Mouse (Mus musculus) left cerebral cortex, adult 8-10 months (tissue): ENCODE results near the gene Gm1673. TPM values are rescaled to one million over a fixed set of nuclear protein-coding genes. Genes with fewer than 3 reads are reported as not detected.
"Not testable (repeated sequence)": the region's sequence is repeated elsewhere in the genome, so short reads cannot be mapped to it uniquely, and the experiment has no call there.

Source experiments
- DNase-seq, 2 experiments: peaks; one replicate each; pipeline ENCODE4 v3.0.0; 2022; ENCODE audit warnings: low spot score in 2 of 2
- total RNA-seq, 4 experiments: library from RNA; stranded (reverse); gene quantifications; 2 replicates each; pipeline ENCODE4 v1.2.4; 2022

Gm1673 gene
- 10 to 100 TPM; 78.3 to 86.0 (median 79.2) TPM for total RNA-seq

GRCm38 (mm10) chr5:33983309-33984121, at the start of gene Gm1673:
TSS of gene Gm1673 (plus strand) at chr5:33983433.
- peak; percentile 81 to 86 for DNase-seq

DNA sequence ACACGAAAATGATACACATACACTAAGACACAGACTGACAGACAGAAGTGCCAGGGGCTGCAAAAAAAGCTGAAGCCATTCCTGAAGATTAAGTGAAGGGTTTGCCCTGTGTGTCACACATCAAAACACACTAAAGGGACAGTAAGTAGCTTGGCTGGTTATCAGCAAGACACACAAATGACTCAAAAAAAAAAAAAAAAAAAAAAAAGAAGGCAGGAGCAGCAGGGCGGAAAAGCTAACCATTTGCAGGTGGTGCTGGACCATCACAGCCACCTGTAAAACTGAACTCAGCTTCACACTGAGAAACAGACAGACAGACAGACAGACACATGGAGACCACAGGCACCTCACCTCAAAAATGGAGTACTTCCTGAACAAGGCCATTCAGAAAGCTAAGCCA, 49.2 kb upstream of the Gm1673 start:
- DNase-seq, result no peak

- DNase-seq, result no peak
These were observed 48.4 kb upstream of the Gm1673 start for GRCm38 (mm10) chr5:33934877-33935276.

DNA sequence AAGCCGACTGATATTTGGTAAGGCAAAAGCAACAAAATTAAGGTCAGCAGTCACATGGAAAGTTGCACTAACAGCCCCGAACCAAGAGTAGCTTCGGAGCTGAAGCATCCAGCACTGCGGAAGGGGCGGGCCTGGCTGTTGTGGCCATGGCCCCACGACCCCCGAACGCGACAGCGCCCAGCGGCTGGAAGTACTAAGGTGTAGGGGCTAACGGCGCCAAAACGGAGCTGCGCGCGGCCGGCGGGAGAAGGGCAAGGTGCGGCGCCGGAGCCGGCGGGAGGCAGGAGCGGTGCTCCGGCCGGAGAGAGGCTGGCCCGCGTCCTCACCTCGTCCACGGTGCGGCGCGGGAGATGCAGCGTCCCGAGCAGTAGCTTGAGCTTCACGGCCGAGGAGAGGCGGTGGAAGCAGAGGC, 47.5 kb upstream of the Gm1673 start:
- DNase-seq, result no peak

- DNase-seq, result peak; percentile 94 to 99
These were observed 47.0 kb upstream of the Gm1673 start, which contains the start of gene Nelfa for GRCm38 (mm10) chr5:33936120-33936707. TSS of gene Nelfa (minus strand) at chr5:33936413.

GRCm38 (mm10) chr5:33937230-33937629, 46.0 kb upstream of the Gm1673 start:
- DNase-seq, result no peak

- no peak for DNase-seq
These were observed 44.8 kb upstream of the Gm1673 start for GRCm38 (mm10) chr5:33938448-33938847.

DNA sequence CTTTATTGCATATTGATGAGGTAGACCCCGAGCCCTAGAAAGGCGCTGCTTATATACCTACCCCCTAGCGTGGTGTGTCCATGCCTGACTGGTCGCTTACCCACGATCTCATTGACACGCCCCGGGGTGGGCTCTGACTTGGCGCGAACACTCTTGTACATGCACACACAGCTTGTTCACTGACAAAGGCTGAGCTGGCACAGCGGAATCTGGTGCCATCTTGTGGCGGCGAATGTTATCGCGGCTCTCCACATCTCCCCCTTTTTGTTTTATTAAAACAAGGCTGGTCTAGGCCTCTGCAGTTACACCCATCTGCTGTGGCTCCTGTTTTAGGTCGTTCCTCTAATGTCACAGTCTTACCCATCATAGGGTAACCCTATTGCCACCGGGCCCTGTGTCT, 36.2 kb upstream of the Gm1673 start:
- DNase-seq, result not testable (repeated sequence)

DNA sequence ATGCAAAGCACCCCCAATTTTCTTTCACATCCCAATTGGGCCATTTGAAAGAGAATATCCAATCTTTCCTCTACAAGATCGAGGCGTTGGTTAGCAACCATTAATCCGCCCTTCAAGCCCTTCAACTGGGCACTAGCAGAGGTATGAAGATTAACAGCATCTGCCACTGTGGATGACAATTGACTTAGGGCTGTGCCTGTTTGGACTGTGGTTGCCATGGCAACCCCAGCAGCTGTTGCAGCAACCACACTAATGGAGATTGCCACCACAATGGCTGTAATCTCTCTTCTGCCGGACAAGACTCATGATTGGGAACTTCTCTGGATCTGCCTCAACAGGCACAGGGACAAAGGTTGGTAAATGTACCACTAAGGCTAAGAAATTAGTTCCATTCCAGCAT, 34.9 kb upstream of the Gm1673 start:
- DNase-seq, result no peak

- DNase-seq, result no peak
These were observed 29.6 kb upstream of the Gm1673 start for GRCm38 (mm10) chr5:33953471-33954185.

- DNase-seq, result peak; percentile 70 to 79
These were observed 28.9 kb upstream of the Gm1673 start for GRCm38 (mm10) chr5:33954354-33954753.

GRCm38 (mm10) chr5:33955868-33956267, 27.4 kb upstream of the Gm1673 start:
- no peak for DNase-seq

- no peak for DNase-seq
These were observed 23.9 kb upstream of the Gm1673 start for GRCm38 (mm10) chr5:33959382-33959781.

GRCm38 (mm10) chr5:33974736-33975135, 8.5 kb upstream of the Gm1673 start:
- no peak for DNase-seq

DNA sequence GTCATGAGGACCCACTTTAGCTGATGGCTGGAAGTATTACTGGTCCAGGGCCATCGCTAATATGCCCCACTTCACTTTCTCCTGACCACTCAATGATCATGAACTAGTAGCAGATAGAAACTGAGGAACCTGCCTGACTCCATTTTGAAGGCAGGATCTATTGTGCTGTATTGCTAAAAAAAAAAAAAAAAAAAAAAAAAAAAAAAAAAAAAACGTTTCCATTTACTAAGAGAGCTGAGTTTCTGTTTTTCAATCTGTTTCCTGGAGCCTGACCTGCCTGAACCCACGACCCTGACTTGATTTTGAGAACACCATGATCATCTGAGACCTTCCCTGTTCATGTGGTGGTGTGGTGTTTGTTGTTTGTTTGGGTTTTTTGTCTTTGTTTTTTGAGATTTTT, 7.0 kb upstream of the Gm1673 start:
- DNase-seq, result no peak

DNA sequence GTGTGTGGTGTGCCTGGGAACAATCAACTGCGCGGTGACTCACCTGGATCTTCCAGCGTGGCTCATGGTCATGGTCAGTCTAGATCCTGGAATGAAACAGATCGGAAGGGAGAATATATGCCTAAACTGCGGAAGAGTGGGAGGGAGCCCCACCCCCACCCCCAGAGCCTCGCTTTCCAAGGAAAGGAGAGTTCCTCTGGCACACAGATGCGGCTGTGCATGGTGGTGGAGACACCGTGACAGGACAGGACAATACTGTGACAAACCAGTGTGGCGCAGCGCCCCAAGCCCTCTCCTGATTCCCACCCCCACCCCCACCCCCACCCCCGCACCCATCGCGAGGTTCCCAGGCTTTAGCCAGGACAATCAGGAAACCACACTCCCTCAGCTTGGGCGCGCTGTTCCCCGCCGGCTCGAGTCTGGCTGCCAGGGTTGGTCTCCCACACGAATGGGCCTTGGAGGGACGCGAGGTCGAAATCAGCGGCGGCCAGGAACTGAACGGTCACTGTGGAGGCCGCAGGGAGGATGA, 438 bp upstream of the Gm1673 start:
- peak; percentile 26 to 39 for DNase-seq

DNA sequence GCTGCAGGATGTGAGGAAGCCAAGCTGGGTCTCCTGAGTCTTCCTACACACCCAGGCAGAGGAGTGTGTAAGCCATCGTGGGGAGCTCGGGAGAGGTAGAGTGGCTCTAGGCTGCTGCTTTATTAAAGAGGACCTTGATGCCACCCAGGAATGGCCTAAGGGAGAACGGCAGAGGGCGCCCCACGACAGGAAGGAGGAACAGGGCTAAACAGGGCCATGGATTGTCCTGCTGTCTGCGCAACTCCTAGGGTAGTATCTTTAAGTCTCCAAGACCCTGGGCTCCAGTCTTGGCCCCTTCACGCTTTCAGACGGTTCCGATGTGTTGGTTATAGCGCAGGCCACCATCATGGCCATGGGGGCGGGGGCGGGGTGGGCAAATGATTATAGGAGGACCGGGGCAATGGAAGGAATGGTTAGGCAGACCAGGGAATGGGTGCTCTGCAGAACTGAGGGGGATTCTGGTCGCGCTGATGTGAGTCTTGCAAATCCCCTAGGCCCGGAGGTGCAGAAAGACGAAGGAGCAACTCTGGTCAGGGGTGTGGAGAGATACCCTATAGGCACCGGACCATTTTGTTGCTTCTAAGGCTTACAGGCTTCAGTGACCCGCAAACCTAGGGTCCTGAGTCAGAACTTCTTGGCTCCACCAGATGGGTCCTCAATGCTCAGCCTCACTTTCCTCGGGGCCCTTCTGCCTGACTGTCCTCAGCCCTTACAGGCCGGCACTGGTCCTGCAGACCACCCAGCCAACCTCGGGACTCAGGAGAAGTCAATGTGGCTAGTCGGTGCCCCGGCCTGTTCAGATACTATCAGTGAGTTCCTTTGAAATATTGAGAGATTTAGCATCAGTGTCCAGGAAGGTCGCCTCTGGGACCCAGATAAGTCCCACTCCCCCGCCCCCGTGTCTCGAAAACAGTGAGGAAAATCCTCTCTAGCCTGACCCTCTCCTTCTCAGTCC, 11.7 kb downstream of the Gm1673 start:
- DNase-seq, result peak; percentile 35 to 50

DNA sequence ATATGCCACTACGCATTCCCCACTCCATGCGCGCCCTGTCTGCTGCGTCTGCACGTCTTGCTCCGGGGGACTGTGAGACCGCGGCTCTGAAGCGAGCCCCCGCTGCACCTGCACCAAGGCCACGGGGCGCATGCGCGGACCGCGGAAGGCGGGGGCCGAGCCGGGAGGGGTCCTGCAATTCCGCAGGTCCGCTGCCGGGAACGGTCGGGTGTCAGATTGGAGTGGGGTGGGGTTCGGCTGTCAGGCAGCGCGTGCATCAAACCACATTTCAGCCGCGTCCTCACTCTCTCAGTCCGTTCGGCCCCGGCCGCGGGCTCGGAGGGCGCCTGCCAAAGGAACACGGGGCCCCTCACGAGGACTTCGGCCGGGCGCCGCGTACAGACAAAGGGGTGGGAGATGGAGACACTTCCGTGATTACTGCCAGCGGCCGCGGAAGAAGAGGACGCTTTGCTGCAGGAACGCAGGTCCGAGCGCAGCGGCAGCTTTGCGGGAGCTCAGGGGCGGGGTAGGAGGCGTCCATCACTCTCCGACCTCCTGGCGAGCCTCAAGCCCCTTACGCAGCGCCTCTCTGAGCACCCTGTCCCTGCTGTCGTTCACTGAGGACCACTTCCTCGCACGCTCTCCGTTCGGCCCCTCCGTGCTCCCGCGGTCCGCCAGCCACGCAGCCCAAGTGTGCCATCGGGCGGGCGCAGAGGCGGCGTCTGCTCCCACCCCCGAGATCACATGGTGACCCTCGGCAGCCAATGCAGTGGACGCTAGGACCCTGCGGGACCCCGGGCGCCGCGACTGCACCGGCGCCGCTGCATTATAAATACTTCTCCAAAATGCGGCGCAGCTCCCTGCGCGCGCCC, 12.8 kb downstream of the Gm1673 start, which contains the start of gene Nat8l:
Gene Nat8l (plus strand): TSS at position 142 of the 851 bp plus-strand sequence.
- peak; percentile 82 to 91 for DNase-seq

GRCm38 (mm10) chr5:33996694-33997045, 13.4 kb downstream of the Gm1673 start:
- no peak for DNase-seq
